Mouse (Mus musculus) forebrain, embryonic 13.5 days (tissue): Measurements from ENCODE around the gene C1ql3. TPM values are rescaled to one million over a fixed set of nuclear protein-coding genes. Genes with fewer than 3 reads are reported as not detected.

ENCODE experiments used
- polyA plus RNA-seq: library from polyadenylated mRNA; unstranded; fragments of >200 nt; fragmentation: Nextera tagmentation; extraction: Ambion mirVana; gene quantifications from 2 replicates; pipeline ENCODE4 v1.2.1, GENCODE M21; 2015

C1ql3 gene
- polyA plus RNA-seq, 1 experiment from 2014 or later, result 0.81 TPM

Other genes with a start within 250 kb of the C1ql3 start
- gene Pter, start 87.8 kb downstream of the C1ql3 start, polyA plus RNA-seq, result 5.4 and 6.0 TPM in 2 replicates